Mouse (Mus musculus): ENCODE measurements around the gene Zbtb17. TPM values are rescaled to one million over a fixed set of nuclear protein-coding genes. Genes with fewer than 3 reads are reported as not detected.

Zbtb17 gene
- polyA plus RNA-seq, 1 experiment from 2014 or later = 50.7 TPM

Other genes starting within 250 kb of the Zbtb17 start
- 5.8 and 5.9 TPM in 2 replicates for gene Rsg1, start 230.7 kb upstream of the Zbtb17 start, polyA plus RNA-seq (2016; fragmentation: Nextera tagmentation; extraction: Ambion mirVana)
- 6.1 and 10.9 TPM in 2 replicates for gene Arhgef19, start 205.2 kb upstream of the Zbtb17 start, polyA plus RNA-seq (2016; fragmentation: Nextera tagmentation; extraction: Ambion mirVana)
- 2.7 and 3.2 TPM in 2 replicates for gene Epha2, start 143.4 kb upstream of the Zbtb17 start, polyA plus RNA-seq (2016; fragmentation: Nextera tagmentation; extraction: Ambion mirVana)
- gene Fam131c, start 76.4 kb upstream of the Zbtb17 start, polyA plus RNA-seq (2016; fragmentation: Nextera tagmentation; extraction: Ambion mirVana) = 2.3 and 2.5 TPM in 2 replicates
- gene Clcnka, start 45.9 kb upstream of the Zbtb17 start, polyA plus RNA-seq (2016; fragmentation: Nextera tagmentation; extraction: Ambion mirVana) = 0.66 and 1.3 TPM in 2 replicates
- not detected in 2 replicates for gene Clcnkb, start 28.6 kb upstream of the Zbtb17 start, polyA plus RNA-seq (2016; fragmentation: Nextera tagmentation; extraction: Ambion mirVana)
- 0.10 TPM in 1 of 2 replicates, not detected in the other for gene Hspb7, start 23.9 kb upstream of the Zbtb17 start, polyA plus RNA-seq (2016; fragmentation: Nextera tagmentation; extraction: Ambion mirVana)
- not detected in 2 replicates for gene Srarp, start 8.5 kb upstream of the Zbtb17 start, polyA plus RNA-seq (2016; fragmentation: Nextera tagmentation; extraction: Ambion mirVana)
- 21.7 and 23.7 TPM in 2 replicates for gene Spen, start 93.9 kb downstream of the Zbtb17 start, polyA plus RNA-seq (2016; fragmentation: Nextera tagmentation; extraction: Ambion mirVana)
- 49.1 and 57.9 TPM in 2 replicates for gene Fblim1, start 161.4 kb downstream of the Zbtb17 start, polyA plus RNA-seq (2016; fragmentation: Nextera tagmentation; extraction: Ambion mirVana)
- gene Tmem82, start 174.0 kb downstream of the Zbtb17 start, polyA plus RNA-seq (2016; fragmentation: Nextera tagmentation; extraction: Ambion mirVana) = 0.29 and 0.50 TPM in 2 replicates
- not detected in 2 replicates for gene Slc25a34, start 179.2 kb downstream of the Zbtb17 start, polyA plus RNA-seq (2016; fragmentation: Nextera tagmentation; extraction: Ambion mirVana)
- gene Plekhm2, start 220.2 kb downstream of the Zbtb17 start, polyA plus RNA-seq (2016; fragmentation: Nextera tagmentation; extraction: Ambion mirVana) = 6.3 and 7.6 TPM in 2 replicates
- 0.43 TPM in 1 of 2 replicates, not detected in the other for gene Rsc1a1, start 240.9 kb downstream of the Zbtb17 start, polyA plus RNA-seq (2016; fragmentation: Nextera tagmentation; extraction: Ambion mirVana)